Mouse (Mus musculus) liver, embryonic 12.5 days (tissue): ENCODE measurements around the gene Zfp536. TPM values are rescaled to one million over a fixed set of nuclear protein-coding genes. Genes with fewer than 3 reads are reported as not detected.

Experiments
- ATAC-seq: fragments of 200-750 bp; cut with Nextera tagmentation; 2 replicates; pipeline ENCODE4 v1.8.0; 2017; ENCODE audit warnings: moderate number of reproducible peaks, mild to moderate bottlenecking, moderate library complexity
- H3K27ac ChIP-seq: fragments of 300-500 bp; sonication (generic); 2 replicates; pipeline ENCODE4 v1.5.1; 2016; ENCODE audit warnings: mild to moderate bottlenecking
- H3K27me3 ChIP-seq: fragments of 300-500 bp; sonication (generic); replicated peaks from 2 replicates; pipeline ENCODE4 v1.6.1; 2016; ENCODE audit warnings: mild to moderate bottlenecking, moderate library complexity
- H3K36me3 ChIP-seq: fragments of 300-500 bp; sonication (generic); 2 replicates; pipeline ENCODE4 v1.6.1; 2016; ENCODE audit warnings: mild to moderate bottlenecking, moderate library complexity
- H3K4me1 ChIP-seq: fragments of 300-500 bp; sonication (generic); 2 replicates; pipeline ENCODE4 v1.6.1; 2016
- H3K4me2 ChIP-seq: fragments of 300-500 bp; sonication (generic); 2 replicates; pipeline ENCODE4 v1.6.1; 2016; ENCODE audit warnings: mild to moderate bottlenecking, moderate library complexity
- H3K4me3 ChIP-seq: fragments of 300-500 bp; sonication (generic); 2 replicates; pipeline ENCODE4 v1.5.1; 2016; ENCODE audit warnings: mild to moderate bottlenecking, moderate library complexity
- H3K9ac ChIP-seq: fragments of 300-500 bp; sonication (generic); 2 replicates; pipeline ENCODE4 v1.6.1; 2016; ENCODE audit warnings: mild to moderate bottlenecking, moderate library complexity
- H3K9me3 ChIP-seq: fragments of 300-500 bp; sonication (generic); replicated peaks from 2 replicates; pipeline ENCODE4 v1.6.1; 2016; ENCODE audit warnings: mild to moderate bottlenecking, moderate library complexity
- WGBS: fragments of 180-500 bp; shearing (Covaris S2); methylation state at CpG from one replicate; pipeline ENCODE4 v1.1.7; 2016; ENCODE audit not compliant: insufficient replicate concordance; 5-methylcytosine and 5-hydroxymethylcytosine counted together
- polyA plus RNA-seq: library from polyadenylated mRNA; unstranded; fragments of >200 nt; fragmentation: Nextera tagmentation; extraction: Ambion mirVana; gene quantifications from 2 replicates; pipeline ENCODE4 v1.2.1, GENCODE M21; 2016

Gene Zfp536
- polyA plus RNA-seq, 1 experiment from 2014 or later: 0.19 TPM

- no peaks in the 10 kb centered on the region for H3K9me3 ChIP-seq
- no peaks in the 10 kb centered on the region for H3K36me3 ChIP-seq
- no peak overlapping the region for H3K27ac ChIP-seq
- H3K4me3 ChIP-seq: no peak overlapping the region
- 60% methylated on average over 8 of the region's 8 CpGs for WGBS
- ATAC-seq: no peak
- no peaks in the 10 kb centered on the region for H3K27me3 ChIP-seq
- H3K4me1 ChIP-seq: no peaks in the 10 kb centered on the region
- no peak overlapping the region for H3K9ac ChIP-seq
- H3K4me2 ChIP-seq: no peak overlapping the region
Measured at GRCm38 (mm10) chr7:37510933-37511675, 262.3 kb downstream of the Zfp536 start.

GRCm38 (mm10) chr7:37509700-37510099 is 263.7 kb downstream of the Zfp536 start:
- H3K9me3 ChIP-seq: no peaks in the 10 kb centered on the region
- 58% methylated on average over 9 of the region's 9 CpGs for WGBS

DNA sequence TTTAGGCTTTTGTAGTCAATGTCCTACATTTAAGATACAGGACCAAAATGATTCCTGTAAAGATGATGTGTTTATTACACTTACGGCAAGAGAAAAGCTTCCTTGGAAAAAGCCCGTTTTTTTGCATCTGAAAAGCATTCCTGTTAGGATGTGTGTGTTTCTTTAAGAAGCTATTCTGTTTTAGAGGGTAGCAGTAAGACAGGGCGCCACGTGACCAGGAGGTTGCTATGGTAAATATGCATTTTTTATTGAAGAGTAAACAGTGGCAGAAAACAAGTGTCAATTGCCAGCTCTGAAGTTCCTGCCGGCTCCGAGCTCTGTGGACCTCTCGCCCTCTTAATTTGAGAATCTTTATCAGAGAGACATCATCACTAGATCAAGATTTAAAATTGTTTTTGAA is 267.9 kb downstream of the Zfp536 start:
- Histone ChIP-seq H3K9ac (no peak overlapping the region), H3K4me1 (no peaks in the 10 kb centered on the region), H3K4me2 (no peak overlapping the region), H3K36me3 (no peaks in the 10 kb centered on the region), H3K27me3 (no peaks in the 10 kb centered on the region), H3K4me3 (no peak overlapping the region), H3K9me3 (no peaks in the 10 kb centered on the region), H3K27ac (no peak overlapping the region)
- no peak for ATAC-seq
- WGBS: 58% methylated on average over 7 of the region's 7 CpGs

More at GRCm38 (mm10) chr7:37509700-37510099, 263.7 kb downstream of the Zfp536 start:
- H3K4me3 ChIP-seq: no peak overlapping the region
- no peak overlapping the region for H3K9ac ChIP-seq
- no peaks in the 10 kb centered on the region for H3K27me3 ChIP-seq
- no peaks in the 10 kb centered on the region for H3K4me1 ChIP-seq
- H3K27ac ChIP-seq: no peak overlapping the region
- no peak for ATAC-seq
- no peak overlapping the region for H3K4me2 ChIP-seq
- H3K36me3 ChIP-seq: no peaks in the 10 kb centered on the region

DNA sequence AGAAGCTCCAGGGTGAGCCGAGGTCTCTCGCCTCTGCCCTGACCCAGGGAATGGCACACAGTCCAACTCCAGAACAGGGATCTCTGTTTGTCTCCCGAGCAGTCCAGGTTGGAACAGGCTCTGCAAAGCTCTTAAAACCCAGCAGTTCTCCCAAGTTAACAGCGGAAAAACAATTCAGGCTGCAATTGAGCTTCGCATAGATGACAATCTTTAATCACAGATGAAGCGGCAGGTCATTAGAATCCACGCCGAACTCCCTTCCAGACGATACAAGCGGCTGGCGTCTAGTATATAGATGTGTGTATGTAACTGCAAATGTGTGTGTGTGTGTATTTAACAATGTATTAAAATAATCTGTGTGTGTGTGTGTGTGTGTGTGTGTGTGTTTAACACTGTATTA is 268.3 kb downstream of the Zfp536 start:
- Histone ChIP-seq H3K9ac (no peak overlapping the region), H3K4me2 (no peak overlapping the region), H3K27ac (no peak overlapping the region), H3K27me3 (no peaks in the 10 kb centered on the region), H3K4me3 (no peak overlapping the region), H3K36me3 (no peaks in the 10 kb centered on the region), H3K4me1 (no peaks in the 10 kb centered on the region), H3K9me3 (no peaks in the 10 kb centered on the region)
- 76% methylated on average over 11 of the region's 11 CpGs for WGBS
- no peak for ATAC-seq

- WGBS: 52% methylated on average over 5 of the region's 5 CpGs
- Histone ChIP-seq H3K4me2 (no peak overlapping the region), H3K9me3 (no peaks in the 10 kb centered on the region), H3K27me3 (no peaks in the 10 kb centered on the region), H3K27ac (no peak overlapping the region), H3K9ac (no peak overlapping the region), H3K36me3 (no peaks in the 10 kb centered on the region), H3K4me3 (no peak overlapping the region), H3K4me1 (no peaks in the 10 kb centered on the region)
- ATAC-seq: no peak
Measured at GRCm38 (mm10) chr7:37498881-37499280, 274.6 kb downstream of the Zfp536 start.

GRCm38 (mm10) chr7:37496491-37496890 is 276.9 kb downstream of the Zfp536 start:
- 72% methylated on average over 9 of the region's 9 CpGs for whole genome bisulfite sequencing

GRCm38 (mm10) chr7:37490312-37490711 is 283.1 kb downstream of the Zfp536 start:
- H3K27ac ChIP-seq: no peak overlapping the region
- no peaks in the 10 kb centered on the region for H3K27me3 ChIP-seq
- no peaks in the 10 kb centered on the region for H3K4me1 ChIP-seq
- H3K9ac ChIP-seq: no peak overlapping the region
- H3K4me3 ChIP-seq: no peak overlapping the region
- no peak overlapping the region for H3K4me2 ChIP-seq
- WGBS: 48% methylated on average over 5 of the region's 5 CpGs
- ATAC-seq: no peak
- H3K36me3 ChIP-seq: no peaks in the 10 kb centered on the region
- H3K9me3 ChIP-seq: no peaks in the 10 kb centered on the region

More at GRCm38 (mm10) chr7:37496491-37496890, 276.9 kb downstream of the Zfp536 start:
- Histone ChIP-seq H3K9me3 (no peaks in the 10 kb centered on the region), H3K27me3 (no peaks in the 10 kb centered on the region), H3K9ac (no peak overlapping the region), H3K36me3 (no peaks in the 10 kb centered on the region), H3K4me2 (no peak overlapping the region), H3K4me1 (no peaks in the 10 kb centered on the region), H3K27ac (no peak overlapping the region), H3K4me3 (no peak overlapping the region)
- ATAC-seq: no peak

- no peaks in the 10 kb centered on the region for H3K36me3 ChIP-seq
- no peak for ATAC-seq
Measured at GRCm38 (mm10) chr7:37484946-37485345, 288.5 kb downstream of the Zfp536 start.

GRCm38 (mm10) chr7:37482564-37482963 is 290.9 kb downstream of the Zfp536 start:
- Histone ChIP-seq H3K4me3 (no peak overlapping the region), H3K4me1 (no peaks in the 10 kb centered on the region), H3K36me3 (no peaks in the 10 kb centered on the region), H3K9me3 (no peaks in the 10 kb centered on the region), H3K27me3 (no peaks in the 10 kb centered on the region), H3K27ac (no peak overlapping the region), H3K9ac (no peak overlapping the region), H3K4me2 (no peak overlapping the region)
- 53% methylated on average over 4 of the region's 4 CpGs for WGBS
- no peak for ATAC-seq

More at GRCm38 (mm10) chr7:37484946-37485345, 288.5 kb downstream of the Zfp536 start:
- no peaks in the 10 kb centered on the region for H3K27me3 ChIP-seq
- no peak overlapping the region for H3K9ac ChIP-seq
- no peak overlapping the region for H3K4me2 ChIP-seq
- no peaks in the 10 kb centered on the region for H3K4me1 ChIP-seq
- no peaks in the 10 kb centered on the region for H3K9me3 ChIP-seq
- no peak overlapping the region for H3K4me3 ChIP-seq
- H3K27ac ChIP-seq: no peak overlapping the region
- WGBS: 47% methylated on average over 3 of the region's 3 CpGs

DNA sequence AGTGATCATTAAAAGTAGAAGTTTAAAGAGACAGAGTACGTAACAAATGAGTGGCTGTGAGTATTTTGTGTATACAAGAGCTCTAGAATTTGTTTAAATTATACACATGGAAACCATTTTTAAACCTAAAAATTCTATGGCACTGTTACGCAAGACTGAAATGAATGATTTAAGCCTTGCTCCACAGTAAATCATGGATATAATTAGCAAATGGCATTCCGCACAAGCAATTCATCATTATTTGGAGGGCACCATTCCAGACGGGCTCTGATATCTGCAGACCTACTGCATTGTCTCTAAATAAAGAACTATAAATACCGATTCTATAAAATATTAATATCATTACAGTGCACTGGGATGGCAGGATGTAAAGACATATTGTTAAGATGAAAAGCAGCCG is 292.3 kb downstream of the Zfp536 start:
- H3K4me1 ChIP-seq: no peaks in the 10 kb centered on the region
- H3K27ac ChIP-seq: no peak overlapping the region
- H3K9me3 ChIP-seq: no peaks in the 10 kb centered on the region
- WGBS: 72% methylated on average over 6 of the region's 6 CpGs
- no peak for ATAC-seq
- H3K36me3 ChIP-seq: no peaks in the 10 kb centered on the region
- H3K4me2 ChIP-seq: no peak overlapping the region
- H3K27me3 ChIP-seq: no peaks in the 10 kb centered on the region
- no peak overlapping the region for H3K4me3 ChIP-seq
- H3K9ac ChIP-seq: no peak overlapping the region

GRCm38 (mm10) chr7:37477309-37477708 is 296.1 kb downstream of the Zfp536 start:
- WGBS: 74% methylated on average over 5 of the region's 5 CpGs
- H3K9ac ChIP-seq: no peak overlapping the region
- H3K4me1 ChIP-seq: no peaks in the 10 kb centered on the region
- H3K4me3 ChIP-seq: no peak overlapping the region
- no peak for ATAC-seq
- H3K27ac ChIP-seq: no peak overlapping the region
- no peaks in the 10 kb centered on the region; the same call in 1 of the 2 replicates for H3K27me3 ChIP-seq
- no peak overlapping the region for H3K4me2 ChIP-seq
- H3K9me3 ChIP-seq: no peaks in the 10 kb centered on the region
- no peaks in the 10 kb centered on the region for H3K36me3 ChIP-seq

DNA sequence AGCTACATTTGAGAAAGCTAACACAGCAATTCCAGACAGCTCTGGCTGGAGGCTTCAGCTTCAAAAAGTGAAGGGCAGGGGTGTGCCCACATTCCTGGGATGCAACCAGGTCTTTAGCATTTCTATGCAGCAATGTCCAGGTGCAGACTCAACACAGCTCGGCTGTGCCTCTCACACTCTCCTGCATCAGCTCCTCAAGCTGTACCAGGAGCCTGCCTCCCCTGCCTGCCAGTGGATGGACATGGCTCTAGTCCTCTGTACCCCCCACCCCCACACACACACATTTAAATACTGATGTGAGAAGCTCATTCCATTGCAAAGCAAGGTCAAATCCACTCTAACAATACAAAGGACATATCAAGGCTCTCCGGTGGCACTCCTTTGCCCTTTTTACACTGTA is 298.0 kb downstream of the Zfp536 start:
- Histone ChIP-seq H3K9me3 (no peaks in the 10 kb centered on the region), H3K4me2 (no peak overlapping the region)

GRCm38 (mm10) chr7:37474284-37474683 is 299.2 kb downstream of the Zfp536 start:
- WGBS: 44% methylated on average over 8 of the region's 8 CpGs
- no peak overlapping the region for H3K4me2 ChIP-seq
- no peak for ATAC-seq
- H3K4me1 ChIP-seq: no peaks in the 10 kb centered on the region
- no peak overlapping the region for H3K9ac ChIP-seq
- H3K36me3 ChIP-seq: no peaks in the 10 kb centered on the region
- H3K27me3 ChIP-seq: no peaks in the 10 kb centered on the region; the same call in 1 of the 2 replicates
- H3K27ac ChIP-seq: no peak overlapping the region
- H3K4me3 ChIP-seq: no peak overlapping the region
- H3K9me3 ChIP-seq: no peaks in the 10 kb centered on the region

More for the DNA sequence above, 298.0 kb downstream of the Zfp536 start:
- no peak overlapping the region for H3K4me3 ChIP-seq
- no peaks in the 10 kb centered on the region for H3K36me3 ChIP-seq
- no peak overlapping the region for H3K27ac ChIP-seq
- no peak for ATAC-seq
- no peak overlapping the region for H3K9ac ChIP-seq
- WGBS: 61% methylated on average over 2 of the region's 2 CpGs
- H3K4me1 ChIP-seq: no peaks in the 10 kb centered on the region
- H3K27me3 ChIP-seq: no peaks in the 10 kb centered on the region; the same call in 1 of the 2 replicates
